Mouse (Mus musculus) myocyte (in vitro differentiated cells): ENCODE measurements around the gene Xrcc4.

Source experiments
- MYOD1 ChIP-seq, 3 experiments: IDR thresholded peaks; one replicate each; pipeline ENCODE4 v1.6.1; 2011; ENCODE audit warnings: control low read depth in 2 of 3, low read depth in 2 of 3, mild to moderate bottlenecking in 2 of 3, moderate library complexity in 1 of 3; ENCODE audit not compliant: insufficient read length in 2 of 3, control insufficient read depth in 1 of 3
- POLR2A ChIP-seq: IDR thresholded peaks from one replicate; pipeline ENCODE4 v1.6.1; 2011; ENCODE audit warnings: low read depth, mild to moderate bottlenecking, control low read depth, moderate library complexity; ENCODE audit not compliant: insufficient read length
- USF1 ChIP-seq: IDR thresholded peaks from one replicate; pipeline ENCODE4 v1.6.1; 2011; ENCODE audit warnings: low read depth, mild to moderate bottlenecking, control low read depth, moderate library complexity

DNA sequence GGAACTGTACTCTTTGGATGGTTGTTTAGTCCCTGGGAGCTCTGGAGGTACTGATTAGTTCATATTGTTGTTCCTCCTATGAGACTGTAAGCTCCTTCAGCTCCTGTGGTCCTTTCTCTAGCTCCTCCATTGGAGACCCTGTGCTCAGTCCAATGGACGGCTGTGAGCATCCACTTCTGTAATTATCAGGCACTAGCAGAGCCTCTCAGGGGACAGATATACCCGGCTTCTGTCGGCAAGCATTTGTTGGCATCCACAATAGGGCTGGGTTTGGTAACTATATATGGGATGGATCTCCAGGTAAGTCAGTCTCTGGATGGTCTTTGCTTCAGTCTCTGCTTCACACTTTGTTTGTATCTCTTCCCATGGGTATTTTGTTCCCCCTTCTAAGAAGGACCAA lies 118.5 kb downstream of the Xrcc4 start:
- TF ChIP-seq USF1 = no peak
- TF ChIP-seq MYOD1 (IDR thresholded peaks at IDR 0.05; ENCODE audit: control insufficient read depth in 1 of 3, insufficient read length in 2 of 3, low read depth in 2 of 3) = no peak
- no peak for TF ChIP-seq POLR2A
